Mouse (Mus musculus): ENCODE results near the gene Sar1a. TPM values are rescaled to one million over a fixed set of nuclear protein-coding genes. Genes with fewer than 3 reads are reported as not detected.

Sar1a gene
- total RNA-seq, 1 experiment: 145 TPM

- no peak overlapping the region for H3K9ac ChIP-seq (ENCODE audit: insufficient read depth, low read depth, low read length, poor library complexity, severe bottlenecking)
- H3K36me3 ChIP-seq (ENCODE audit: control insufficient read depth, insufficient read depth, low read length, poor library complexity, severe bottlenecking): peaks cover 42% of the 10 kb centered on the region
- TF ChIP-seq CHD2 (IDR thresholded peaks at IDR 0.05; ENCODE audit: low read depth, low read length): no peak
- 0 out of 2 replicates have a peak, but pooled peaks have one; percentile 41 for TF ChIP-seq MAFK (IDR thresholded peaks at IDR 0.05; ENCODE audit: insufficient read depth, low read depth, low read length)
- TF ChIP-seq ZC3H11A (IDR thresholded peaks at IDR 0.05; ENCODE audit: borderline replicate concordance, low read depth, low read length): no peak
- no peak for TF ChIP-seq HCFC1 (IDR thresholded peaks at IDR 0.05; ENCODE audit: borderline replicate concordance, insufficient read depth, low read length)
- TF ChIP-seq ZNF384 (IDR thresholded peaks at IDR 0.05; ENCODE audit: low read depth, low read length): no peak
- no peak for DNase-seq (ENCODE audit: low read depth, low spot score)
- peaks cover 0 to 2% of the 10 kb centered on the region in 2 experiments; a peak in 3 of 4 replicates for H3K4me1 ChIP-seq (ENCODE audit: control insufficient read depth in 2 of 2, insufficient read depth in 2 of 2, low read length in 2 of 2, poor library complexity in 1 of 2)
- no peaks in the 10 kb centered on the region for H3K9me3 ChIP-seq (ENCODE audit: control insufficient read depth, insufficient read depth, low read depth, low read length)
- H3K27ac ChIP-seq (ENCODE audit: insufficient read depth, low read depth, low read length, poor library complexity, severe bottlenecking): no peak overlapping the region
- no peak overlapping the region for H3K4me3 ChIP-seq (ENCODE audit: insufficient read depth in 1 of 2, low read depth in 1 of 2, low read length in 2 of 2, poor library complexity in 1 of 2, severe bottlenecking in 1 of 2)
- in situ Hi-C loops (cut with MboI; ENCODE audit: low sequenced_read_pairs in 2 of 2, unreplicated experiment in 2 of 2): no loop called here
Observed at GRCm38 (mm10) chr10:61669896-61670295, 10.2 kb upstream of the Sar1a start.

- TF ChIP-seq MAFK (IDR thresholded peaks at IDR 0.05; ENCODE audit: insufficient read depth, low read depth, low read length): no peak
- TF ChIP-seq ZC3H11A (IDR thresholded peaks at IDR 0.05; ENCODE audit: borderline replicate concordance, low read depth, low read length): no peak
- no peak for TF ChIP-seq ZNF384 (IDR thresholded peaks at IDR 0.05; ENCODE audit: low read depth, low read length)
- TF ChIP-seq CHD2 (IDR thresholded peaks at IDR 0.05; ENCODE audit: low read depth, low read length): no peak
- no peak for TF ChIP-seq HCFC1 (IDR thresholded peaks at IDR 0.05; ENCODE audit: borderline replicate concordance, insufficient read depth, low read length)
- no peak overlapping the region for H3K4me3 ChIP-seq (ENCODE audit: insufficient read depth in 1 of 2, low read depth in 1 of 2, low read length in 2 of 2, poor library complexity in 1 of 2, severe bottlenecking in 1 of 2)
- H3K36me3 ChIP-seq (ENCODE audit: control insufficient read depth, insufficient read depth, low read length, poor library complexity, severe bottlenecking): peaks cover 39% of the 10 kb centered on the region
- no peaks in the 10 kb centered on the region for H3K9me3 ChIP-seq (ENCODE audit: control insufficient read depth, insufficient read depth, low read depth, low read length)
- no peak overlapping the region for H3K27ac ChIP-seq (ENCODE audit: insufficient read depth, low read depth, low read length, poor library complexity, severe bottlenecking)
- no peak overlapping the region for H3K9ac ChIP-seq (ENCODE audit: insufficient read depth, low read depth, low read length, poor library complexity, severe bottlenecking)
- H3K4me1 ChIP-seq (ENCODE audit: control insufficient read depth in 2 of 2, insufficient read depth in 2 of 2, low read length in 2 of 2, poor library complexity in 1 of 2): peaks cover 0 to 2% of the 10 kb centered on the region in 2 experiments; a peak in 3 of 4 replicates
- DNase-seq (ENCODE audit: low read depth, low spot score): no peak
- in situ Hi-C loops (cut with MboI; ENCODE audit: low sequenced_read_pairs in 2 of 2, unreplicated experiment in 2 of 2): no loop called here
Observed at GRCm38 (mm10) chr10:61670758-61671157, 9.3 kb upstream of the Sar1a start.

DNA sequence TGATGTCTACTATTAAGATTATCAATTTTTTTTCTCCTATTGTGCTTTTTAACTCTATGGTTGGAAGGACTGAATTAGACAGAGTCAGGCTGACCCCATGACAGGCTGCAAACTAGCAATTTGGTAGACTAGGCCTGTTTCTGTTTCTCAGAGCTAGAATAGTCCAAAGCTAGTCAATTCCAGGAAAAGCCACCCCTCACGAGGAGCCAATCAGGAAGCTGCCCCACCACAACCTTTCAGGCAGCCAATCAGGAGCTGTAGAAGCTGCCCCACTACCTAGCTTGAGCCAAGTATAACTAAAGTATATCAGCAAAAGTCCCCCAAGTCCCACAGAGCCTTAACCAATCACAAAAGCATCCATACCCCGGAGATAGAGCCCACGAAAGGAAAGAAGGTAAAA is 4.2 kb upstream of the Sar1a start:
- Histone ChIP-seq H3K4me3 (ENCODE audit: insufficient read depth in 1 of 2, low read depth in 1 of 2, low read length in 2 of 2, poor library complexity in 1 of 2, severe bottlenecking in 1 of 2) (no peak overlapping the region), H3K27ac (ENCODE audit: insufficient read depth, low read depth, low read length, poor library complexity, severe bottlenecking) (no peak overlapping the region), H3K9ac (ENCODE audit: insufficient read depth, low read depth, low read length, poor library complexity, severe bottlenecking) (no peak overlapping the region), H3K9me3 (ENCODE audit: control insufficient read depth, insufficient read depth, low read depth, low read length) (no peaks in the 10 kb centered on the region), H3K36me3 (ENCODE audit: control insufficient read depth, insufficient read depth, low read length, poor library complexity, severe bottlenecking) (peaks cover 22% of the 10 kb centered on the region), H3K4me1 (ENCODE audit: control insufficient read depth in 2 of 2, insufficient read depth in 2 of 2, low read length in 2 of 2, poor library complexity in 1 of 2) (peaks cover 0 to under 1% of the 10 kb centered on the region in 2 experiments; a peak in 1 of 4 replicates)
- in situ Hi-C loops (cut with MboI; ENCODE audit: low sequenced_read_pairs in 2 of 2, unreplicated experiment in 2 of 2): no loop called here
- TF ChIP-seq ZNF384 (IDR thresholded peaks at IDR 0.05; ENCODE audit: low read depth, low read length) (no peak), ZC3H11A (IDR thresholded peaks at IDR 0.05; ENCODE audit: borderline replicate concordance, low read depth, low read length) (no peak), HCFC1 (IDR thresholded peaks at IDR 0.05; ENCODE audit: borderline replicate concordance, insufficient read depth, low read length) (no peak), MAFK (IDR thresholded peaks at IDR 0.05; ENCODE audit: insufficient read depth, low read depth, low read length) (no peak), CHD2 (IDR thresholded peaks at IDR 0.05; ENCODE audit: low read depth, low read length) (no peak)
- no peak for DNase-seq (ENCODE audit: low read depth, low spot score)

GRCm38 (mm10) chr10:61679545-61679944 is 554 bp upstream of the Sar1a start:
- H3K36me3 ChIP-seq (ENCODE audit: control insufficient read depth, insufficient read depth, low read length, poor library complexity, severe bottlenecking): peaks cover 6% of the 10 kb centered on the region; the same call in 1 of the 2 replicates
- TF ChIP-seq ZC3H11A (IDR thresholded peaks at IDR 0.05; ENCODE audit: borderline replicate concordance, low read depth, low read length) (no peak), ZNF384 (IDR thresholded peaks at IDR 0.05; ENCODE audit: low read depth, low read length) (no peak), HCFC1 (IDR thresholded peaks at IDR 0.05; ENCODE audit: borderline replicate concordance, insufficient read depth, low read length) (no peak)
- no peak overlapping the region for H3K27ac ChIP-seq (ENCODE audit: insufficient read depth, low read depth, low read length, poor library complexity, severe bottlenecking)
- peak overlapping the region; percentile 47 to 99 for H3K4me3 ChIP-seq (ENCODE audit: insufficient read depth in 1 of 2, low read depth in 1 of 2, low read length in 2 of 2, poor library complexity in 1 of 2, severe bottlenecking in 1 of 2)
- H3K4me1 ChIP-seq (ENCODE audit: control insufficient read depth in 2 of 2, insufficient read depth in 2 of 2, low read length in 2 of 2, poor library complexity in 1 of 2): peaks cover 3 to 4% of the 10 kb centered on the region in 2 experiments; a peak in 3 of 4 replicates
- peak overlapping the region; percentile 67; the same call in 1 of the 2 replicates for H3K9ac ChIP-seq (ENCODE audit: insufficient read depth, low read depth, low read length, poor library complexity, severe bottlenecking)
- in situ Hi-C loops (cut with MboI; ENCODE audit: low sequenced_read_pairs in 2 of 2, unreplicated experiment in 2 of 2): no loop called here
- no peaks in the 10 kb centered on the region for H3K9me3 ChIP-seq (ENCODE audit: control insufficient read depth, insufficient read depth, low read depth, low read length)
- DNase-seq (ENCODE audit: low read depth, low spot score): no peak

GRCm38 (mm10) chr10:61689405-61689804 is 9.3 kb downstream of the Sar1a start:
- Histone ChIP-seq H3K4me3 (ENCODE audit: insufficient read depth in 1 of 2, low read depth in 1 of 2, low read length in 2 of 2, poor library complexity in 1 of 2, severe bottlenecking in 1 of 2) (no peak overlapping the region), H3K9me3 (ENCODE audit: control insufficient read depth, insufficient read depth, low read depth, low read length) (no peaks in the 10 kb centered on the region), H3K9ac (ENCODE audit: insufficient read depth, low read depth, low read length, poor library complexity, severe bottlenecking) (no peak overlapping the region), H3K27ac (ENCODE audit: insufficient read depth, low read depth, low read length, poor library complexity, severe bottlenecking) (no peak overlapping the region), H3K4me1 (ENCODE audit: control insufficient read depth in 2 of 2, insufficient read depth in 2 of 2, low read length in 2 of 2, poor library complexity in 1 of 2) (no peaks in the 10 kb centered on the region), H3K36me3 (ENCODE audit: control insufficient read depth, insufficient read depth, low read length, poor library complexity, severe bottlenecking) (peaks cover 38% of the 10 kb centered on the region)
- no peak for TF ChIP-seq ZNF384 (IDR thresholded peaks at IDR 0.05; ENCODE audit: low read depth, low read length)
- no peak for TF ChIP-seq ZC3H11A (IDR thresholded peaks at IDR 0.05; ENCODE audit: borderline replicate concordance, low read depth, low read length)
- no peak for TF ChIP-seq CHD2 (IDR thresholded peaks at IDR 0.05; ENCODE audit: low read depth, low read length)
- no peak for TF ChIP-seq HCFC1 (IDR thresholded peaks at IDR 0.05; ENCODE audit: borderline replicate concordance, insufficient read depth, low read length)
- TF ChIP-seq MAFK (IDR thresholded peaks at IDR 0.05; ENCODE audit: insufficient read depth, low read depth, low read length): no peak
- in situ Hi-C loops (cut with MboI; ENCODE audit: low sequenced_read_pairs in 2 of 2, unreplicated experiment in 2 of 2): no loop called here
- no peak for DNase-seq (ENCODE audit: low read depth, low spot score)
